Mouse (Mus musculus) gastrocnemius, postnatal 36 days (tissue): ENCODE measurements at regions not wholly inside any gene's neighbourhood (a gene's known extent, or its start where the extent isn't known, plus 50 kb on each side); places are given as distances from the start of the nearest gene placed in this dataset.

ENCODE experiments used
- DNase-seq, 2 experiments: peaks; one replicate each; pipeline ENCODE4 v3.0.0; 2022
- intact Hi-C: fragments of 180-260 bp; cut with DNase I; formaldehyde crosslinking; loops from one replicate; pipeline ENCODE4 v1.15.1; 2025

- intact Hi-C loops: no loop called here
- DNase-seq: no peak
These were observed 561.8 kb downstream of the Smarca1 start for GRCm38 (mm10) chrX:47330969-47331368.

GRCm38 (mm10) chrX:47328817-47329216, 564.0 kb downstream of the Smarca1 start:
- intact Hi-C loops: no loop called here
- DNase-seq: no peak

GRCm38 (mm10) chrX:47315810-47316209, 577.0 kb downstream of the Smarca1 start:
- intact Hi-C loops: no loop called here
- no peak for DNase-seq

DNA sequence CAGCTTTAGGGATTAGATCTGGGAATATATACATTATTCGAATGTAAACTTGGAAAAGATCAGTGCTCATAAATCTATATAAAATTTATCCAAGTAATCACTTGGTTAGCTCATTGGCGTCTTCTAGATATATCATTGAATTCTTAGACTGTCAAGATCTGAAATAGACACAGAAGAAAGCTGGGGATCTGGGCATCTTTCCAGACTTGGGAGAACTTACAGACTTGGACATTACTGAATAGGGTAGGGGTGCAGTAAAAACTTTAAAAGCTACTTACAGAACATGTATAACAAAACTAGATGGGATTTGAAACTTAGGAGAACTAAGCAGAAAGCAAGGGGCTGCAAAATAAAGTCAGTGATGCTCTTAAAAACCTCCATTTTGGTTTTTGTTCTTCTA, 585.6 kb downstream of the Smarca1 start:
- DNase-seq: no peak
- intact Hi-C loops: no loop called here

GRCm38 (mm10) chrX:47303547-47303946, 589.2 kb downstream of the Smarca1 start:
- intact Hi-C loops: no loop called here
- no peak for DNase-seq

DNA sequence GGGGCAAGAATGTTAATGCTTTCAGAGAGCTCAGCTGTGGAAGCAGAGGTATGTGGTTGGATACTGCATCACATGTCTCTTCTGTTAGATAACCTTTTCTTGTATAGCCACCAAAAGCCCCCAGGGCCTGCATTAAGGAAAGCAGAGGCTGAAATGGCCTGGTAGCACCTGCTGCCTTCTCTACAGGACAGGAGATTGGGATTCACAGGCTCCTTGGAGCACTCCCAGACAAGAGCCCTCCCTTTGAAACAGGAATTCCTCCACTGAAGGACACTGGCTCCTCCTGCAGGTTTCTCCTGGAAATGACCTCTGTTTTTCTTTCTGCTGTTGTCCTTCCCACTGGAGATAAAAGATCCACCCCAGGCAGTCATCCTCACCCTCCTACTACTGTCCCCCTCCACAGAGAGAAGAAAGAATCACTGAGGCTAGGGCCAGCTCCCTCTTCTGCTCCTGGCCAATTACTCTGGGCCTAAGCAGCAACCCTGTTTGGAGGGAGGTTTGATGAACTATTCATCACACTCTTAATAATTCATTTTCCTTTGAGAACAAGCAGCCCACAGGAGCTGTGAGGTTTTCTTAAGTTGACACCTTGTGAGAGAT, 600.1 kb downstream of the Smarca1 start:
- no peak for DNase-seq
- intact Hi-C loops: loop anchor here (5.0 kb wide), 1 partner anchor 1065 kb away; no protein-coding TSS in a partner anchor
